Mouse (Mus musculus) G1E (cell line): ENCODE results near the gene Fam20c.

Experiments used
- CTCF ChIP-seq: IDR thresholded peaks from 2 replicates; pipeline ENCODE4 v1.5.1; 2012; ENCODE audit warnings: low read depth, low read length, inconsistent platforms, mixed read lengths
- POLR2AphosphoS5 ChIP-seq: IDR thresholded peaks from 2 replicates; pipeline ENCODE4 v1.6.1; 2012; ENCODE audit warnings: low read depth, low read length, inconsistent platforms; ENCODE audit not compliant: insufficient replicate concordance

- TF ChIP-seq CTCF (no peak), POLR2AphosphoS5 (no peak)
These were observed 70.8 kb downstream of the Fam20c start for GRCm38 (mm10) chr5:138825090-138825489.
